Mouse (Mus musculus) myocyte (in vitro differentiated cells): ENCODE measurements around the gene Cul1.

Experiments
- E2F4 ChIP-seq: IDR thresholded peaks from one replicate; pipeline ENCODE4 v1.6.1; 2011; ENCODE audit warnings: mild to moderate bottlenecking, control low read depth, moderate library complexity; ENCODE audit not compliant: insufficient read depth
- MAX ChIP-seq: IDR thresholded peaks from one replicate; pipeline ENCODE4 v1.6.1; 2011; ENCODE audit warnings: low read depth, mild to moderate bottlenecking, control low read depth
- POLR2A ChIP-seq: IDR thresholded peaks from one replicate; pipeline ENCODE4 v1.6.1; 2011; ENCODE audit warnings: low read depth, mild to moderate bottlenecking, control low read depth, moderate library complexity; ENCODE audit not compliant: insufficient read length
- USF1 ChIP-seq: IDR thresholded peaks from one replicate; pipeline ENCODE4 v1.6.1; 2011; ENCODE audit warnings: low read depth, mild to moderate bottlenecking, control low read depth, moderate library complexity

DNA sequence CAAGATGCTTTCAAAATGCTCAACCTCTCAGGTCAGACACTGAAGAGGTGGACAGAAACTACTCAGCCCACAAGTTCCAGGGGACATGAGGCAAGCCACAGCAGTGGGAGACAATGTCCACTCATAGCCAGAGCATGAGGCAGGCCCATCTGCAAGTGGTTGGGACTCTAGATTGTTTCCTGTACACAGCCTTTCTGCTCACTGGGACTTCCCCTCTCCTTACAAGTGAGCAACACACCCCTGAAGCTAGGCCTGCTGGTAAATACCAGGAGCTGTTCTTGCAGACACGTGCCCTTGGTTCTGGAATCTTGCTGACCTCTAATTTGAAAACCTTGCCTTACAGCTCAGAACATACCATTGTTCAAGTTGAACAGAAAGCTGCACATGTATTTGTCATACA is 79.3 kb downstream of the Cul1 start:
- TF ChIP-seq E2F4 (no peak), POLR2A (no peak), USF1 (no peak), MAX (no peak)
